Mouse (Mus musculus): ENCODE measurements around the gene Lmln. TPM values are rescaled to one million over a fixed set of nuclear protein-coding genes. Genes with fewer than 3 reads are reported as not detected.
"Not testable (repeated sequence)": the region's sequence is repeated elsewhere in the genome, so short reads cannot be mapped to it uniquely, and the experiment has no call there.

Gene Lmln
- polyA plus RNA-seq, 1 experiment from 2014 or later, result 0.71 TPM

- ATAC-seq (ENCODE audit: low read depth) (no peak), DNase-seq (no peak)
- H3K4me2 ChIP-seq, result no peak overlapping the region
- no peak overlapping the region for H3K27ac ChIP-seq
- H3K4me1 ChIP-seq (replicated peaks), result no peaks in the 10 kb centered on the region
- no peak overlapping the region for H3K9ac ChIP-seq
- whole genome bisulfite sequencing (ENCODE audit: insufficient replicate concordance), result 54% methylated on average over 4 of the region's 4 CpGs
- no peaks in the 10 kb centered on the region for H3K9me3 ChIP-seq (replicated peaks)
- peaks cover 4% of the 10 kb centered on the region; the same call in 1 of the 2 replicates for H3K27me3 ChIP-seq
- H3K36me3 ChIP-seq, result no peaks in the 10 kb centered on the region
- no peak overlapping the region for H3K4me3 ChIP-seq (replicated peaks)
Measured at GRCm38 (mm10) chr16:33135167-33135566, 72.8 kb downstream of the Lmln start.

- H3K9me3 ChIP-seq (replicated peaks); H3K4me3 ChIP-seq (replicated peaks); H3K36me3 ChIP-seq; H3K9ac ChIP-seq; H3K27ac ChIP-seq; ATAC-seq (ENCODE audit: low read depth); H3K4me2 ChIP-seq; H3K4me1 ChIP-seq (replicated peaks); DNase-seq; H3K27me3 ChIP-seq: not testable (repeated sequence)
- WGBS (ENCODE audit: insufficient replicate concordance), result 66% methylated on average over 7 of the region's 7 CpGs
Measured at GRCm38 (mm10) chr16:33139061-33139460, 76.7 kb downstream of the Lmln start.

GRCm38 (mm10) chr16:33141758-33142280, 79.5 kb downstream of the Lmln start:
- no peak overlapping the region for H3K4me2 ChIP-seq
- no peak overlapping the region for H3K9ac ChIP-seq
- no peaks in the 10 kb centered on the region for H3K27me3 ChIP-seq
- WGBS (ENCODE audit: insufficient replicate concordance), result 58% methylated on average over 3 of the region's 3 CpGs
- DNase-seq, result no peak
- H3K36me3 ChIP-seq, result no peaks in the 10 kb centered on the region
- no peak for ATAC-seq (ENCODE audit: low read depth)
- no peak overlapping the region for H3K27ac ChIP-seq
- H3K4me1 ChIP-seq (replicated peaks), result no peaks in the 10 kb centered on the region
- H3K4me3 ChIP-seq (replicated peaks), result no peak overlapping the region
- no peaks in the 10 kb centered on the region for H3K9me3 ChIP-seq (replicated peaks)

- Histone ChIP-seq H3K27me3 (no peaks in the 10 kb centered on the region), H3K4me1 (replicated peaks) (no peaks in the 10 kb centered on the region), H3K36me3 (no peaks in the 10 kb centered on the region), H3K4me2 (no peak overlapping the region), H3K27ac (no peak overlapping the region), H3K9ac (no peak overlapping the region), H3K9me3 (replicated peaks) (no peaks in the 10 kb centered on the region), H3K4me3 (replicated peaks) (no peak overlapping the region)
- no peak for ATAC-seq (ENCODE audit: low read depth)
- WGBS (ENCODE audit: insufficient replicate concordance), result 61% methylated on average over 2 of the region's 2 CpGs
- no peak for DNase-seq
Measured at GRCm38 (mm10) chr16:33143452-33143851, 81.1 kb downstream of the Lmln start.

GRCm38 (mm10) chr16:33146185-33146584, 83.9 kb downstream of the Lmln start:
- no peak for DNase-seq
- H3K9ac ChIP-seq, result no peak overlapping the region
- ATAC-seq (ENCODE audit: low read depth), result no peak
- no peak overlapping the region for H3K4me3 ChIP-seq (replicated peaks)
- 77% methylated on average over 3 of the region's 3 CpGs for WGBS (ENCODE audit: insufficient replicate concordance)
- H3K4me1 ChIP-seq (replicated peaks), result no peaks in the 10 kb centered on the region
- no peaks in the 10 kb centered on the region for H3K36me3 ChIP-seq
- no peak overlapping the region for H3K27ac ChIP-seq
- no peak overlapping the region for H3K4me2 ChIP-seq
- no peaks in the 10 kb centered on the region for H3K9me3 ChIP-seq (replicated peaks)
- H3K27me3 ChIP-seq, result no peaks in the 10 kb centered on the region

GRCm38 (mm10) chr16:33148135-33148534, 85.8 kb downstream of the Lmln start:
- no peak overlapping the region for H3K4me3 ChIP-seq (replicated peaks)
- ATAC-seq (ENCODE audit: low read depth) (no peak), DNase-seq (no peak)
- H3K27me3 ChIP-seq, result no peaks in the 10 kb centered on the region
- H3K9me3 ChIP-seq (replicated peaks), result no peaks in the 10 kb centered on the region
- no peak overlapping the region for H3K4me2 ChIP-seq
- whole genome bisulfite sequencing (ENCODE audit: insufficient replicate concordance), result 75% methylated on average over 4 of the region's 4 CpGs
- no peak overlapping the region for H3K27ac ChIP-seq
- 0 out of 2 replicates have a peak, but pooled peaks cover 4% of the 10 kb centered on the region for H3K4me1 ChIP-seq (replicated peaks)
- H3K9ac ChIP-seq, result no peak overlapping the region
- H3K36me3 ChIP-seq, result no peaks in the 10 kb centered on the region

GRCm38 (mm10) chr16:33150875-33151274, 88.6 kb downstream of the Lmln start:
- not testable (repeated sequence) for H3K36me3 ChIP-seq; ATAC-seq (ENCODE audit: low read depth); H3K27me3 ChIP-seq; H3K4me1 ChIP-seq (replicated peaks); H3K9me3 ChIP-seq (replicated peaks); H3K9ac ChIP-seq; H3K4me2 ChIP-seq; DNase-seq; H3K4me3 ChIP-seq (replicated peaks); H3K27ac ChIP-seq
- WGBS (ENCODE audit: insufficient replicate concordance), result 48% methylated on average over 9 of the region's 9 CpGs

GRCm38 (mm10) chr16:33151558-33151957, 89.2 kb downstream of the Lmln start:
- H3K27me3 ChIP-seq, result no peaks in the 10 kb centered on the region
- H3K36me3 ChIP-seq, result no peaks in the 10 kb centered on the region
- no peak overlapping the region for H3K27ac ChIP-seq
- 62% methylated on average over 8 of the region's 8 CpGs for whole genome bisulfite sequencing (ENCODE audit: insufficient replicate concordance)
- H3K9ac ChIP-seq, result no peak overlapping the region
- no peak overlapping the region for H3K4me2 ChIP-seq
- DNase-seq, result no peak
- 0 out of 2 replicates have a peak, but pooled peaks cover 4% of the 10 kb centered on the region for H3K4me1 ChIP-seq (replicated peaks)
- ATAC-seq (ENCODE audit: low read depth), result no peak
- no peaks in the 10 kb centered on the region for H3K9me3 ChIP-seq (replicated peaks)
- no peak overlapping the region for H3K4me3 ChIP-seq (replicated peaks)

- H3K4me2 ChIP-seq, result no peak overlapping the region
- H3K4me3 ChIP-seq (replicated peaks), result no peak overlapping the region
- H3K27ac ChIP-seq, result no peak overlapping the region
- WGBS (ENCODE audit: insufficient replicate concordance), result 30% methylated on average over 4 of the region's 4 CpGs
- no peak for DNase-seq
- no peak for ATAC-seq (ENCODE audit: low read depth)
- H3K4me1 ChIP-seq (replicated peaks), result 0 out of 2 replicates have a peak, but pooled peaks cover 4% of the 10 kb centered on the region
- no peaks in the 10 kb centered on the region for H3K36me3 ChIP-seq
- no peak overlapping the region for H3K9ac ChIP-seq
- no peaks in the 10 kb centered on the region for H3K9me3 ChIP-seq (replicated peaks)
- no peaks in the 10 kb centered on the region for H3K27me3 ChIP-seq
Measured at GRCm38 (mm10) chr16:33154992-33155391, 92.7 kb downstream of the Lmln start.

- DNase-seq, result no peak
- Histone ChIP-seq H3K27ac (no peak overlapping the region), H3K9ac (no peak overlapping the region), H3K9me3 (replicated peaks) (no peaks in the 10 kb centered on the region), H3K36me3 (no peaks in the 10 kb centered on the region), H3K4me3 (replicated peaks) (no peak overlapping the region), H3K4me2 (no peak overlapping the region), H3K27me3 (no peaks in the 10 kb centered on the region), H3K4me1 (replicated peaks) (0 out of 2 replicates have a peak, but pooled peaks cover under 1% of the 10 kb centered on the region)
- no peak for ATAC-seq (ENCODE audit: low read depth)
- 77% methylated on average over 11 of the region's 11 CpGs for WGBS (ENCODE audit: insufficient replicate concordance)
Measured at GRCm38 (mm10) chr16:33158006-33158405, 95.7 kb downstream of the Lmln start.

GRCm38 (mm10) chr16:33158590-33159071, 96.3 kb downstream of the Lmln start:
- Histone ChIP-seq H3K36me3 (no peaks in the 10 kb centered on the region), H3K9me3 (replicated peaks) (no peaks in the 10 kb centered on the region), H3K9ac (no peak overlapping the region), H3K27ac (no peak overlapping the region), H3K4me1 (replicated peaks) (no peaks in the 10 kb centered on the region), H3K27me3 (no peaks in the 10 kb centered on the region), H3K4me2 (no peak overlapping the region), H3K4me3 (replicated peaks) (no peak overlapping the region)
- no peak for ATAC-seq (ENCODE audit: low read depth)
- WGBS (ENCODE audit: insufficient replicate concordance), result 54% methylated on average over 14 of the region's 14 CpGs
- DNase-seq, result no peak

- DNase-seq (no peak), ATAC-seq (ENCODE audit: low read depth) (no peak)
- Histone ChIP-seq H3K4me3 (replicated peaks) (no peak overlapping the region), H3K9me3 (replicated peaks) (no peaks in the 10 kb centered on the region), H3K27me3 (no peaks in the 10 kb centered on the region), H3K36me3 (no peaks in the 10 kb centered on the region), H3K27ac (no peak overlapping the region), H3K4me1 (replicated peaks) (no peaks in the 10 kb centered on the region), H3K4me2 (no peak overlapping the region), H3K9ac (no peak overlapping the region)
- 59% methylated on average over 2 of the region's 2 CpGs for WGBS (ENCODE audit: insufficient replicate concordance)
Measured at GRCm38 (mm10) chr16:33159363-33159762, 97.0 kb downstream of the Lmln start.

Measured in liver, embryonic 13.5 days (tissue).